Mouse (Mus musculus) cerebellum, adult 11-12 months (tissue): ENCODE measurements around the gene Taf13.
"Not testable (repeated sequence)": the region's sequence is repeated elsewhere in the genome, so short reads cannot be mapped to it uniquely, and the experiment has no call there.

ENCODE experiments used
- DNase-seq: peaks from one replicate; pipeline ENCODE4 v3.0.0; 2022

The Taf13 gene

DNA sequence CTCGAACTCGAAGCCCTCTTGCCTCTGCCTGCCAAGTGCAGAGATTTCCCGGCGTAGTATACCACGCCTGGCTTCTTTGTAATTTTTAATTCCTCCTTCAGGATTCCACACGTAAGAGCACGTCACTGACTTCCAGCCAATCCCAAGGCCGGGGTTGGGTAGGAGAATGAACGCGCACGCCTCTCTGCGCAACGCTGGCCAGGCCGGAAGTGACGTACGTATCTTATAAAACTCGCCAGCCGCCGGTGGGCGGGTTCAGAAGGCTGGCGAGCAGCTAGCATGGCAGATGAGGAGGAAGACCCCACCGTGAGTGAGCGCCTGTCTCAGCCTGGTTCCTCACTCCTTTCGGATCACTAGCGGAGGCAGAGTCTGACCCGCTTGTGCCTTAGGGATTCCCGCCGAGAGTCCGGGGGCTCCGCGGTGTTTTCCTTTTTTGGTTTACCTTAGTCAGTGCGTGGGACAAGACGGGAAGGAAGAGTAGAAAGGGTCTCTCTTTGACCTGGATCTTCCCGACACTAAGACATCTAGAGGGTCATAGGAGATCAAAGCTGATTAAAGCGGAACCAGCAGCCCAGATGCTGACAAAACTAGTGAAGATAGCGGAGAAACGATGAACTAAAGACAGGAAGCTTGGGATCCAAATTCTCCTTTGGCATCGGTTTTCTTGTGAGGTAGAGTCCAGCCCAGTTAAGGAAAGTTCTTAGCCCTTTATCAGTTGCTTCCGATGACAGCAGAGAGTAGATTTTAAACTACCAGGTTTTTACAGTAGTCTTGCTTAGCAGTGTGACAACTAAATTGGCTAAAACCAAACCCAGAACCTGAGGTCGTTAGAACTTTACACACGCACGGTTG is at the start of gene Taf13:
Gene Taf13, plus strand, starts transcription at position 256 of the 852 bp plus-strand sequence.
- DNase-seq, result peak; percentile 96

DNA sequence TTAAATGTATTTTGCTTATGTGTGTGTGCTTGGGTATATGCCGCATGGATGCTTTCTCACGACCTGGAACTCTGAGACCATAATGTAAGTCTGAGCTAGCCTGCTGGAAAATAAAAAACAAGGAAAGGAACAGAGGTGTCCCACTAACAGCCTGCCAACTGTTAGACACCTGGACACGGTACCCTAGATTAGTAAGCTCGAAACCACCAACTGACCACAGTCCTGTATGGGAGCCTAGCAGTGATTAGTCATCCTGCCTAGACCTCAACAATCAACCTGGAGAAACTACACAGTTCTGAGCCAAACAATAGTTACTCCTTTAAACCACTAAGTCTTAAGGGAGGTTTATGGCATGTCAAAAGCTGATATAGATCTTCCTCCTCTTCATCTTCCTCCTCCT is 48.1 kb upstream of the Taf13 start:
- no peak for DNase-seq

DNA sequence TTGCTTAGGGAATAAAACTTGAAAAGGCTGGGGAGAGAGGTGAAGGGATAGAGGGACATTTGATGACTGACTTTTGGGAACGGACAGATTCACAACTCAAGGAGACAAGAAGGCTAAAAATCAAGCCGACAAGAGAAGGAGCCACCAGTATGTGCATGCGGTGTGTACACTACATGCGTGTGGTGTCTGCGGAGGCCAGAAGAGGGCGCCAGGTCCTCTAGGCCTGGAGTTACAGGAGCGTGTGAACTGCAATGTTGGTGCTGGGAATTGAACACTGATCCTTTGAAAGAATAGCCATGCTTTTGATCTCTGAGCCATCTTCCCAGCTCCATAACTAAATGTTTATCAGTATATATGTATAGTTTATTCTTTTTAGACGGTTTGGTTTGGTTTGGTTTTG is 43.0 kb upstream of the Taf13 start:
- no peak for DNase-seq

DNA sequence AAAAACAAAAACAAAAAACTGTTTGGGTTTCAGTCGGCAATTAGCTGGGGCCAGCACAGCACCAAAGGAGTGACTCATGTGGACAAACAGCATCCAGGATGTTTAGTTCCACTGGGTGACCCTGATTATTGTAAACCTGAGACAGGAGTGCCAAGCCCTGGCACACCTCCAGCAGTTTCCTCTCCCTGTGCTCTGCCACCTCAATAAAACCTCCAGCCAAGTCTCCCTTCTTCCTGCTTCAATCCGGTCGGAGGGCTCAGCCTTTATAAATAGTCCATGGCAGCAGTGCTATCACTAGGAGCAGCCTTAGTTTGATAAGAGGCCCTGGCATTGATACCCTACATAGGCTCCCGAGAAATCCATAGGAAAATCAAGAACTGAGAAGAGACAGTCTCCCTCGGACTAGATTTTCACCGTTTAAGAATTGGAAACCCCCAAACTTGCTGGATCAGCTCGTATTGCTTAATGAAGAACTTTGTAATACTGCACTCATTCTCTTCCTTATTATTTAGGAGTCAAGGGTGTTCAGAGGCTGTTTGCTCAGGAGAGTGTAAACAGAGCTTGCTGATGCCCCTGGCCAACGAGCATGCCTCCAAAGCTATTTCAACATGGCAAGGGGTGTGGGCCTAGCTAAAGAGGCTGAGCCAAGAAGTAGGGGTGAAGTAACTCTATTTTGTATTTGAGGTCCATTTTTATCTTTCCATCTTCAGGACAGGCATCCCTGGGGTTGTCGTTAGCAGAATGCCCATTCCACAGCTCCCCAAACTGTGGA is 38.2 kb upstream of the Taf13 start:
- DNase-seq, result no peak

DNA sequence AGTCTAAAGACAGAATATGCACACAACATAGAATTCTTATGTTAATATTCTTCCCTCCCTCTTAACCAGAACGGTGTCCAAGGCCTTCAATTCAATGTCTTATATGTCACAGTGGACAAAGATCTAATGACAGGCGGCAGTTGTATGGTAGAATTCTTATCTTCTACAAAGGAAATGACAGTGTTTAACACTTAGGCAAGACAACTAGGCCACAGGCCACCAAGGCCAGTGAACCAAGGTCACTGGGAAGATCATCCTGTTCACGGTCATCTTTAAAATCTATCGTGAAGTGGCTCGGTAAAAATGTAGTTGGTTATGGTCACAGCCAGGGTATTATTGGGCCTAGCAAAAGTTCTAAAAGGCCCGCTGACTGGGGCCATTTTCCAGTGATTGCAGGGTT is 37.5 kb upstream of the Taf13 start, which contains the start of gene 1700013F07Rik:
Gene 1700013F07Rik, plus strand, starts transcription at position 200 of the 400 bp plus-strand sequence.
- no peak for DNase-seq

DNA sequence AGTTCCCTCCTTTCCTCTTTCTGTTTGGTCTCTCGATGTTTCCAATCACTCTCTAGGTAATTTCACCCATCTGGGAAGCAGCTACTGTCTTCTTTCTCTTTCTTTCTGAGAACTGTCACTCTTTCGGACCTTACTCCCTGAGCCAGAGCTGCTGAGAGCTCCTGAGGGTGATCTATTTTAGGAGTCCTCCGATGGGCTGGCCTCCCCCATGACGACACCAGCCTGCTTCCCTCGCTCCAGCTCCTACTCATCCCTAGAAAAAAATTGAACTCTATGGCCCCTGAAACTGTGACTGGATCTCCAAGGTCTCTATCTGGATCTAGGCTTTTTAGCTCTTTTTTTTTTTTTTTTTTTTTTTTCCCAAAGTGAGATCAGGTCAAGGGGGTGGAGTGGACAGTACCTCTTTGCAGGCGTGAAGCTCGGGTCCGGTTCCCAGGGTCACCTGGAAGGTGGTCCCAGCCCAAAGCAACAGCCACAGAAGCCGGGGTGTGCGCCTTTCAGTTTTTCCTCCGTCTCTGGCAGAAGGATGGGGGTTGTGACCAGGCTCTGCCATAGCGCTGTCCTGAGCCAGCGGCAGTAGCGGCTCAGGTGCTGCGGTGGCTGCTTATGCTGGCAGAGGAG is 35.5 kb upstream of the Taf13 start:
- no peak for DNase-seq

DNA sequence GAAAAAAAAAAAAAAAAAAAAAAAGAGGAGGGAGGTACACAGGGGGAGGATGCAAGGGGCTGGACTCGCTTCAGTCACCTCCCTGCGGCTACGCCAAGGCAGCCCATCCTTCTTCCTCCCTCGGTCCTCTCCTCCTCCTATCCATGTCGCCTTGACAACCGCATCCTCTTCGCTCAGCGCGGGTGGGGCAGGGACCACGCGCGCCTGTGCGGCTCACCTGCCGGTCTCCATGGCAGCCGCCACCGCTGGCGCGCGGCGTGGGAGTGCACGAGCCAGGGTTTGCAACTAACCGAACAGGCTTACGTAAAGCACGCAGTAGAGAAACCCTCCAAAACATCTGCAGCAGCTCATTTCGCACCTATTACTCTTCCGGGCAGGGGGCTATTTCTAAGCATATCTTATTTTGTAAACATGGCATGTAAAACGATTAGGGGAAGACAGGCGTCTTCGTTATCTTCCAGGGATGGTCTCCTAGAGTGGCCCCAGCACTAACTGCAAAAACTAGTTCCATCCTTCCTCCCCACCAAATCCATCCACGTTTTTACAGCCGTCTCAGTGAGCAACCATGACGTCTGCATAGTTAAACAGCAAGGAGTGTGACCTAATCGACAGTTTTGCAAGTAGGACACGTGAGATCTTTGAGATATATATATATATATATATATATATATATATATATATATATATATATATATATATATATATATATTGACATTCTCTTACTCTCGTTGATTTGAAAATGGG is 34.8 kb upstream of the Taf13 start, which contains the start of gene 5330417C22Rik:
Gene 5330417C22Rik, minus strand, starts transcription at position 20 of the 744 bp plus-strand sequence.
- DNase-seq, result peak; percentile 57

DNA sequence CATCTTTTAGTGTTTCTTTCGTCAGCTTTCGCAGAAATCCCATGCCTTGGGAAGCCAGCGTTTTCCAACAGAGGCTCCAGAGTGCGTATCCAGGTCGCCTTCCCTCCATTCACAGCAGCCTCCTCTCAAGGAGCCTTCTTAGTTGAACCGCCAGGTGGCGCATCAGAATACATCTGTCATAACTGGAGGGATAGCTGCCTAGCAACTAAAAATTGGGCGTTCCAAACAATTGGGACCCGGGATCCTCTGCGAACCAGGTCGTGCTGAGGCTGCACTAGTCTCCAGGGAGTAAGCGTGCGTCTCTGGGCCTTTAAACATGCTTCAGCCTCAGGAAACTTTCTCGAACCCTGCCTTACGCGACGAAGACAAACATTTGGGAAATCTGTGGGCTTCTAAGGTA is 34.2 kb upstream of the Taf13 start:
- DNase-seq, result peak; percentile 76

DNA sequence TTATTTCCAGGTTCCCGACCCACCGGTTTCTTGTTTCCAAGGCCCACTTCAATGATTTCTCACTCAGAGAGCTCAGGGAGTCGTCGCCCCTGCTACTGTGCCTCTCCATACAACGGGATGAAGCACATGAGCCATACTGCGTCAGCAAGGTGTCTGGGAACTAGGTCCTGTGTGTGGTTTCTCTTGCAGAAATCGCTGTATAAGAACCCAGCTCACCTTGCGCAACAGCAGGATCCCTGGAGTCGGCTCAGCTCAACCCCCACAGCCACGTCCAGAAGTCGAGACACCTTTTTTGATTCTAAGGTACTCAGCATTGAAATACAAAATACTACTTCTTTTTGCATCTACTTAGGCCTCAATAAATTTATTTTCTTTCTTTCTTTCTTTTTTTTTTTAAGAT is 29.2 kb upstream of the Taf13 start:
- no peak for DNase-seq

DNA sequence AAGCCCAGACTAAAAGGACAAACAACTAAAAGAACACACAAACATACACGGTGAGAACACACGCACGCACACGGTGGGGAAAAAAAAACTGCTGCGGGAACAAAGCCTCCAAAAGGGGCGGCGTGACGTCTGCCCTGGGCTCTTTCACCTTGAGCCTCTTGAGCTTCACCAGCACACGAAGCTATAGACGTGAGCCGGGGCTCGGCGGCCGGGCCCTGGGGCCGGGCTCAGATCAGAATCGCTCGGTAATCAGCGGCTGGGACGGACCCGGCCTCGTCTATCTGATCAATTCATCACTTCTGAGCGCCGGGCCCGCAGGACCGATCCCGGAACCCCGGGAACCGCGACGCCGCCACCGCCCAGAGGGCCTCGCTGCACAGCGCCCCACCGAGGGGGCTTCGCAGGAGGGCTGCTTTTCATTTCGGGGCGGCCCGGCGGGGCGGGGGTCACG is 17.4 kb upstream of the Taf13 start:
- no peak for DNase-seq

DNA sequence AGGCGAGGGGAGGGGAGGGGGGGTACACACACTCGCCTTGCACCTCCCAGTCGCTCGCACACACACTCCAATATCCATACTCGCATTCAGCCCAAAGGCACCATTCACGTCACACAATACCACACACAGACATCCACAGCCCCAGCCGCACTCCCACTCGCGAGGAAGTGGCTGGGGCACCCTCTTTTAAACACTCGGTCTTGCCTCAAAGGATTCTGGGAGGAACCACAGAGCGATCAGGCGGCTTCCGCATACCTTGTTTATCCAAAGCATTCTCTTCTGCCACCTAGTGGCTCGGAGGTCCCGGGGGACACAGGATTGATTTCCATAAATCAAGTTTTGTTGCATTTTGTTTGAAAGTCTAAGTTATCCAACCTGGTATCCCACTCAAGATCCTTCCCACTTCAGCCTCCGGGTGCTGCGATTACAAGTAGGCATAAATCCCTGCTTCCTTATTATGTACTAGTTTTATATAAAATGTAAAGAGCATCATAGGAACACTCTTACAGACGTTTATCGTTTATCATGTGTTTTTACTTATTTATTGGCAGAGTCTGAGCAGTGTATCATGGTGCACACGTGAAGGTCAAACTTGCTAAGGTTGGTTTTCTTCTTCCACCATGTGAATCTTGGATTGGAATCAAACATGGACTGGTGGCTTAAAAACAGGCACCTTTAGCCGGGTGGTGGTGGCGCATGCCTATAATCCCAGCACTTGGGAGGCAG is 16.7 kb upstream of the Taf13 start:
- DNase-seq, result peak; percentile 92

DNA sequence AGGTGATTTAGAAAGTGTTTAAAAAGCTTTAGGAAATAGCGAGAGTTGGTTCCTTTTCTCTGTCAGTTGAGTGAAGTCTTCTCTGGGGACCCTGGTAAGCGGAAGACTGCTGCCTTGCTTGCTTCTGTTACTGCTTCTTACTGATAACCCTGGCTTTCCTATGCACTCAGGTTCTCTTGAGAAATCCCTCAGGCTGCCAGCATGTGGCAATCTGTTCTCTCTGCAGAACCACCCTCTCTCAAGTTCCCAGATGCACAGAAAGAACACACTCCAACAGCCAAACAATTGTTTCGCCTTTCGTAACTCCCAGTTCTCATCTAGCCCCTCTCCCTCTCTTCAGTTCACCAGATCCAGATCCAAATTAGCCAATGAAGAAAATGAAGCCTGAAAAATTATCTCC is 13.6 kb upstream of the Taf13 start:
- DNase-seq, result no peak

DNA sequence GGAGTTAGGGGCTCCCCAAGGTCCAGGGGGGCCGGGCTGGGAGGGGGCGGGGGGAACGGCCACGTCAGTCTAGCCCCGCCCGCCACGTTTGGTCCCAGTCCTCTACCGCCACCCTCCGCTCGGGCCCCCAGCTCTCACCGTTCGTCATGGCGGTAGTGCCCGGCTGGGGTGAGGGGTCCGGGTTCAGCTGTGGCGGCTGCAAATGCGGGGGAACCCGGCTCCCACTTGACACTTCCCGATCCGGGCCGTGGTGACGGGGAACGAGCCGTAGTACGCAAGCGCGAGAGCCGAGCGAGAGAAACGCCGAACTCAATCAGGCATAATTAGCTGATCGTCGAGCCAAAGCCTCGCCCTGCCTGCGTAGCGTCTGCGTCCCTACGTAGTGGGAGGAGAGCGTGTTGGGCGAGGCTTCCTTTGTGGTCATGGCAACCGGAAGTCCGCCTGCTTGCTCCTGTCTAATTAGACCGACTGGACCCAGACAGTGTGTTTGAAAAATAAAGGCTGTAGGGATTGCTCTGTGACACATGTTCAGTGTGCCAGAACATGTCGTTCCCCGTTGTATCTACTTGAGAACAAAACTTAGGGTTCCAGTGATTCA is 9.3 kb upstream of the Taf13 start, which contains the start of gene Tmem167b:
Gene Tmem167b, minus strand, starts transcription at position 334 of the 598 bp plus-strand sequence.
- peak; percentile 98 for DNase-seq

DNA sequence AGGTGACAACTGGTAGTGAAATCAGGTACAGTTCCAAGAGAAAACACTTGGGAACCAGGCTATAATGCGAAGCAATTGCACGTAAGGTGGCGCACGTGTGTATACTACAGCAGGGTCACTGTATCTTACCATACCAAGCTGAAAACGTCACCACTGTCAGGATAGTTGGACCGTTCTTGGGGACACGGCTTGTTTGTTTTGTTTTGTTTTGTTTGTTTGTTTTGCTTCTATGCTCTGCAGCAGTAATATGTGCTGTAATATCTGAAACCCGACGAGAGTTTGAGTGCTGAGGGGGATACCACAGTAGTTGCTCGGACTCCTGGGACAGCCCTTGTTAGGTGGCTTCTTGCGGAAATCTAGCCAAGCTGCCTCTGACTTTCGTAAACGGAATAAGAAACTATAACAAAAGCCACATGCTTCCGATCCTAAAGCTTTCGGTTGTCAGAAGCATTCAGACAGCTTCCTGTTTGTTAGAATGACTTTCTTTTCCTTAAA is 8.7 kb upstream of the Taf13 start:
- no peak for DNase-seq

DNA sequence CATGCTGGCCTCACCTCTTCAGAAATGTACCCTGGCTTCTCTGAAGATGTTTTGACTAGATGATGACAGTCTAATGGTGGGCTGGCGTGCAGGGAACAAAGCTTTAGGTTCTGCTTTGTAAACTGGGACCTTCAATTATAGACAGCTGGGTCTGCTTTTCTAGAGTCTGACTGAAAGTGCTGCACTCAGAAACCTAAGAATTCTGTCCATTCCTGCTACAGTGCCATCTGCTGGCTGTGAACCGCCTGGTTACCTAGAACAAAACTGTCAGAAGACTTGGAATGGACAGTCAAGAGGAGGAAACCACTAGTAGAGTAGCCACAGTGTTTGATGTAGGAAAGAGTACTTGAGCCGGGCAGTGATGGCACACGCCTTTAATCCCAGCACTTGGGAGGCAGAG is 8.2 kb upstream of the Taf13 start:
- peak; percentile 69 for DNase-seq

DNA sequence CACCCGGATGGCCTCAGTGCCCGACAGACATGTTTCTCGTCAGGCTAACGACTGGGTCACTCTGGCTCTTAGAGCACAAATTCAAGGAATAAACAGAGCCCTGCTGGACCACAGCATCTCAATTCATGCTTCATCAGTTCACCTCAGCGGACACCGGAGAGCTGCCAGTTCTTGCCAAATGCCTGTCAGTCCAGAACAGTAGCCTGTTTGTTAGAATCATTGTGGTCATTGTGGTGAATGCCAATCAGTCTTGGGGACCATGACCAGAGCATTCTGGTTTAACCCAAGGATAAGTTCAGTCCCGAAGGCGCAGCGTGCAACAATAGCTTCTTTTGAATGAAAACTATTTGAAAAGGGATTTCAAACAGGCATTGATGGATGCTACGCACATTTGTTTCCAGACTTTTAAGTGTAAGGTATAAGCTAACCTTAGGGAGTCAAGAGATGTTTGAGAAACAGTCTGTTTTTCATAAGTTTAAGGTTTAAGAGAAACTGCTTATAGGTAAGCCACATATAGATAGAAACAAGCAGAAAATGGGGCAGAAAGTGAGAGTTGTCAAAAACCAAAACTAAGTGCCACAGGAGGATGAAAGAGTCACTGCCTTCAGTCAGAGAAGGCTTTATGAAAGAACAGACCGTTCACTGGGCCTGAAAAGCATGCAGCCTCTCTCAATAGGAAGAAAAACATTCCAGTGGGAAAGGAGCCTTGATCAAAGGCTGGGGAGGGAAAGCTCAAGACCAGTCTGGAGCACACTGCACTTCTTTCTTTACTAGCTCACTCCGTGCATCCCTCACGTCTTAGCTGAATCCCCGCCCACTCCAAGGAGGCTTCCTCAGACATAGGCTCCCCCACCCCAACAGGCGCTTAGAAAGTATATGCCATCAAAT is 3.3 kb upstream of the Taf13 start:
- peak; percentile 17 for DNase-seq

DNA sequence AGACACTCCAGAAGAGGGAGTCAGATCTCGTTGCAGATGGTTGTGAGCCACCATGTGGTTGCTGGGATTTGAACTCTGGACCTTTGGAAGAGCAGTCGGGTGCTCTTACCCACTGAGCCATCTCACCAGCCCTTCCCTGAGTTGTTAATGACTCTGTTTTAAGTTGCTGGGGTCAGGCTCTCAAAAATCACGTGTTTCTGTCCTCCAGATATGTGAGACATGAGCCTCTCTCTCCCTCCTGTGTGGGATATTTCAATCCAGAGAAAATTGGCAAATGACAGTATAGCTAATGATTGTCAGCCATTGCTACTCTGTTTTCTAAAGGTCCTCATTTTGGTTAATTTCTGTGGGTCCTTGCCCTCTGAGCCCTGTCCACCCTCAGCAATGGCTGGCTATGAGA is 1.9 kb upstream of the Taf13 start:
- not testable (repeated sequence) for DNase-seq

DNA sequence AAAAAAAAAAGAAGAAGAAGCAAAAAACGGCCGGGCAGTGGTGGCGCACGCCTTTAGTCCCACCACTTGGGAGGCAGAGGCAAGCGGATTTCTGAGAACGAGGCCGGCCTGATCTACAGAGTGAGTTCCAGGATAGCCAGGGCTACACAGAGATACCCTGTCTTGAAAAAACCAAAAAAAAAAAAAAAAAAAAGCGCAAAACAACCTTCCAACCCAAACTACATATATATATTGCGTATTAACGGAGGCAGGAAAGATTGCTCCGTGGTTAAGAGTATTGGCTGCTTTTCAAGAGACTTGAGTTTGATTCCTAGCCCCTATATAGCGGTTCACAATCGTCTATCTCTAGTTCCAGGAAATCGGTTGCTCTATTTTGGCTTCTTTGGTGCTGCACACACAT is 685 bp upstream of the Taf13 start:
- peak; percentile 27 for DNase-seq

DNA sequence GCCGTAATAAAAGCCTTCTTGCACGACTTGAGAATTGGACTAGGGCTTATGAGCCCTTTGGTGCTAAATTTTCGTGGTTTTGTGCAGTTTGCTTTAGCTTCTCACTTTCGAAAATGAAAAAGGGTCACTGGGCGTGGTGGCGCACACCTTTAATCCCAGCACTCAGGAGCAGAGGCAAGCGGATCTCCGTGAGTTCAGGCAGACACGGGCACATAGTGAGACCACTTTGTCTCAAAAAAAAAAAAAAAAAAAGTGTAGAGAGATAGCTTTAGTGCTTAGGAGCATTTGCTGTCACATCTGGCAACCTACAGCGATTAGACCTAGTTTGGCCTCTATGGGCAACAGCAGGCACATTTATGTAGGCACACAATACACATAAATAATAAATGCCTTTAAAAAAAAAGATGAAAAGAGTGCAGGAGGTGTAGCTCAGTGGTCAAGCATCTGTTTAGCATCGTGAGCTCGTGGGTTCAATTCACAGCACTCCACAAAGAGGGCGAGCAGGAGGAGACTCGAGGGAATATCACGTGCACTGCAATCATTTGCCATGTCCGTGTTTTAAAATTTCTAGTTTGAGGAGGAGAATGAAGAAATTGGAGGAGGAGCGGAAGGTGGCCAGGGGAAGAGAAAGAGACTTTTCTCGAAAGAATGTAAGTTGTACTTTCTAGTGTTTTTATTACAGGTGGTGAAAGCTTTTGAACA is 962 bp downstream of the Taf13 start:
- no peak for DNase-seq
